In genomic region chr15:89460298-89460697, GRCm38 (mm10) we compare ENCODE assay signal across 18 mouse cellular contexts. TPM values are rescaled to one million over a fixed set of nuclear protein-coding genes. Genes with fewer than 3 reads are reported as not detected.
DNase-seq lines count a peak whose midpoint lies in the region; ATAC-seq lines count a peak whose summit lies in the region.
"Had no signal": no experiment of that assay in that cellular context is flagged by ENCODE, and none has a peak within 500 bp of the region (broad histone marks: within the 10 kb centered on the region; RNA-seq: fewer than 3 reads in every experiment).

No protein-coding gene starts in this region.

- H3K9ac ChIP-seq in intestine, embryonic 16.5 days (ENCODE audit: low read depth, low read length) = no peak overlapping the region
- H3K9ac ChIP-seq: embryonic facial prominence, embryonic 13.5 days; forebrain, embryonic 12.5 days; heart, embryonic 12.5 days; hindbrain, embryonic 14.5 days; intestine, embryonic 15.5 days had no signal

- WGBS in intestine, embryonic 16.5 days = 64% methylated on average over 10 of the region's 10 CpGs

- no peak for ATAC-seq in intestine, embryonic 16.5 days
- ATAC-seq: activated CD4-positive, CD25-positive, alpha-beta regulatory T cell, adult 4 months; forebrain, embryonic 16.5 days; intestine, embryonic 15.5 days had no signal

- peaks cover 8% of the 10 kb centered on the region; the same call in 1 of the 2 replicates for H3K27me3 ChIP-seq in intestine, embryonic 16.5 days (replicated peaks; ENCODE audit: control insufficient read depth, insufficient read depth, low read length)
- H3K27me3 ChIP-seq: forebrain, embryonic 12.5 days had no signal

- H3K27ac ChIP-seq in intestine, embryonic 16.5 days (ENCODE audit: low read length) = no peak overlapping the region
- H3K27ac ChIP-seq: embryonic facial prominence, embryonic 13.5 days; forebrain, embryonic 12.5 days; hindbrain, embryonic 10.5 days; hindbrain, embryonic 14.5 days; intestine, embryonic 15.5 days had no signal

- no peak overlapping the region for H3K4me2 ChIP-seq in intestine, embryonic 16.5 days (ENCODE audit: low read depth, low read length)
- H3K4me2 ChIP-seq: embryonic facial prominence, embryonic 13.5 days; forebrain, embryonic 12.5 days; heart, embryonic 12.5 days; hindbrain, embryonic 14.5 days; intestine, embryonic 15.5 days had no signal

- H3K4me1 ChIP-seq in intestine, embryonic 16.5 days (ENCODE audit: control insufficient read depth, insufficient read depth, low read length) = no peaks in the 10 kb centered on the region
- H3K4me1 ChIP-seq: embryonic facial prominence, embryonic 13.5 days; heart, embryonic 12.5 days; intestine, embryonic 15.5 days had no signal

- H3K36me3 ChIP-seq in intestine, embryonic 16.5 days (ENCODE audit: control insufficient read depth, insufficient read depth, low read length) = no peaks in the 10 kb centered on the region
- H3K36me3 ChIP-seq: embryonic facial prominence, embryonic 13.5 days; G1E; heart, embryonic 12.5 days; intestine, embryonic 15.5 days had no signal

- peak; percentile 58 for DNase-seq in cerebellum, adult 8-10 months
- no peak for DNase-seq in cerebellum, postnatal 4 days (ENCODE audit: low spot score in 2 of 2)
- DNase-seq in ES-CJ7 (ENCODE audit: low read depth, low spot score) (peak; percentile 67), R1 (ENCODE audit: low read depth, low spot score) (peak; percentile 57)
- peak; percentile 55 to 67 for DNase-seq in cerebellum, postnatal 25 days
- DNase-seq: adrenal gland, postnatal 14 days; gastrocnemius, postnatal 10 days; kidney, adult 2 months had no signal

- H3K9me3 ChIP-seq in intestine, embryonic 16.5 days (ENCODE audit: control insufficient read depth, low read length) = no peaks in the 10 kb centered on the region
- H3K9me3 ChIP-seq: embryonic facial prominence, embryonic 13.5 days; forebrain, embryonic 12.5 days; G1E; heart, embryonic 12.5 days; hindbrain, embryonic 10.5 days; intestine, embryonic 15.5 days had no signal

- H3K4me3 ChIP-seq in intestine, embryonic 16.5 days (ENCODE audit: low read length) = no peak overlapping the region
- H3K4me3 ChIP-seq: embryonic facial prominence, embryonic 13.5 days; forebrain, embryonic 12.5 days; heart, embryonic 12.5 days; hindbrain, embryonic 10.5 days; intestine, embryonic 15.5 days had no signal

RNA-seq across cellular contexts. Expression of gene Mapk8ip2, which starts 6.6 kb away (rescaled TPM):
- polyA plus RNA-seq in intestine, embryonic 16.5 days (2015; fragmentation: Nextera tagmentation; extraction: Ambion mirVana) = 3.4 and 3.6 TPM in 2 replicates
- polyA plus RNA-seq: G1E had no signal

RNA-seq across cellular contexts. Expression of gene Arsa, which starts 16.9 kb away (rescaled TPM):
- polyA plus RNA-seq in intestine, embryonic 16.5 days (2015; fragmentation: Nextera tagmentation; extraction: Ambion mirVana) = 29.5 and 36.4 TPM in 2 replicates

RNA-seq across cellular contexts. Expression of gene Chkb, which starts 30.6 kb away (rescaled TPM):
- polyA plus RNA-seq in intestine, embryonic 16.5 days (2015; fragmentation: Nextera tagmentation; extraction: Ambion mirVana) = 63.7 and 67.0 TPM in 2 replicates

RNA-seq across cellular contexts. Expression of gene Gm44502, which starts 30.8 kb away (rescaled TPM):
- not detected in 2 replicates for polyA plus RNA-seq in intestine, embryonic 16.5 days (2015; fragmentation: Nextera tagmentation; extraction: Ambion mirVana)
- polyA plus RNA-seq: activated CD4-positive, CD25-positive, alpha-beta regulatory T cell, adult 4 months; embryonic facial prominence, embryonic 13.5 days; forebrain, embryonic 12.5 days; forebrain, embryonic 16.5 days; hindbrain, embryonic 10.5 days; hindbrain, embryonic 14.5 days; intestine, embryonic 15.5 days had no signal

RNA-seq across cellular contexts. Expression of gene C730034F03Rik, which starts 30.9 kb away (rescaled TPM):
- 2.6 and 3.2 TPM in 2 replicates for polyA plus RNA-seq in intestine, embryonic 16.5 days (2015; fragmentation: Nextera tagmentation; extraction: Ambion mirVana)

Comparison
In these comparisons a context has a peak if more than half of its experiments do, and no peak if none do; other contexts are left out.
1. DNase-seq: peak in cerebellum, adult 8-10 months (single experiment), ES-CJ7 (single experiment), R1 (single experiment) and cerebellum, postnatal 25 days (2 of 2); none in cerebellum, postnatal 4 days (0 of 2).